Mouse (Mus musculus): ENCODE data around the gene Hmgb1. TPM values are rescaled to one million over a fixed set of nuclear protein-coding genes. Genes with fewer than 3 reads are reported as not detected.

Gene Hmgb1
- polyA plus RNA-seq, 1 experiment from 2014 or later, result 439 TPM

DNA sequence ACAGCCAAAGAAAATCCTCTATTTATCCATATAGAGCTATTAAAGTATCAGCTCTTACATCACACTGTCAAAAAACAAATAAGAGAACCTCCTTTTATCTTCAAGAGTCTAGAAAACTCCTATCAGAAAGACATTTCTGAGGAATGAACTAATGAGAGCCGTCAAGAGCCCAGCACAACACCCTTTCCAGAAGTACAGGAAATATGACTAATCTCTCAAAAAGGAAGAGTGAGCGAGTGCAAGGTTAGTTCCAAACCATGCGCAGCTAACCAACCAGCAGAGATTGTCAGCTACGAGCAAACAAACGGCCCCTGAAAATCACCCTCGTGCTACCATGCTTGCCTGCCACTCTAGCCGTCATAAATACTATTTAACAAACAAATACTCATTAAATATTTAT is 21.4 kb downstream of the Hmgb1 start:
- WGBS (ENCODE audit: insufficient replicate concordance), result 23% methylated on average over 7 of the region's 7 CpGs
- Histone ChIP-seq H3K27ac (ENCODE audit: low read depth) (no peak overlapping the region), H3K4me1 (ENCODE audit: insufficient read depth) (peaks cover 7% of the 10 kb centered on the region), H3K9me3 (ENCODE audit: low read length) (no peaks in the 10 kb centered on the region), H3K4me3 (ENCODE audit: low read depth, low read length) (no peak overlapping the region), H3K9ac (replicated peaks) (no peak overlapping the region), H3K36me3 (replicated peaks; ENCODE audit: insufficient read depth, low read length) (no peaks in the 10 kb centered on the region), H3K4me2 (ENCODE audit: low read depth, low read length) (no peak overlapping the region), H3K27me3 (ENCODE audit: insufficient read depth, low read length) (no peaks in the 10 kb centered on the region)
- no peak for DNase-seq
- ATAC-seq, result no peak
- no peak for TF ChIP-seq EP300 (IDR thresholded peaks at IDR 0.05; ENCODE audit: low read depth)
- TF ChIP-seq CTCF (IDR thresholded peaks at IDR 0.05; ENCODE audit: low read depth), result no peak

DNA sequence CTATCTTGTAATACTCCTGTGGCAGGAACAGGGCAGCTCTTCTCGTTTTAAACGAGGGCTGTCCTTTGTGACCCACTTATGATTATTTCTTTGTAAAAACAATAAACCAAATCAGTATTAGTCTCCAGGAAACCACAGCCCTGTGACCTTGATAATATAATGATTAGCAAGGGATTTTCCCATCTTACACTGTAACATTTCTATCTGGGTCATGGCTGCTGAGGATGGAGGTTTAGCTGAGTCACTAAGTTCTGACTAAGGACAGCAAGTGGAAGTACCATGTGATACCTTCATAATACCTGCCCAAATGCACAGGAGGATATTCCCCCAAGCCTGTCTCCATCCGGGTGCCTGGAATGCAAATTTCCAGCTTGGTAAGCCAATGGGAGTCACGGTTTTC is 23.8 kb downstream of the Hmgb1 start:
- Histone ChIP-seq H3K4me1 (ENCODE audit: insufficient read depth) (peaks cover 7% of the 10 kb centered on the region), H3K9me3 (ENCODE audit: low read length) (no peaks in the 10 kb centered on the region), H3K4me3 (ENCODE audit: low read depth, low read length) (no peak overlapping the region), H3K27ac (ENCODE audit: low read depth) (no peak overlapping the region), H3K36me3 (replicated peaks; ENCODE audit: insufficient read depth, low read length) (no peaks in the 10 kb centered on the region), H3K4me2 (ENCODE audit: low read depth, low read length) (no peak overlapping the region), H3K27me3 (ENCODE audit: insufficient read depth, low read length) (no peaks in the 10 kb centered on the region), H3K9ac (replicated peaks) (no peak overlapping the region)
- WGBS (ENCODE audit: insufficient replicate concordance), result 73% methylated on average over 4 of the region's 4 CpGs
- ATAC-seq (no peak), DNase-seq (no peak)
- TF ChIP-seq EP300 (IDR thresholded peaks at IDR 0.05; ENCODE audit: low read depth) (no peak), CTCF (IDR thresholded peaks at IDR 0.05; ENCODE audit: low read depth) (no peak)

DNA sequence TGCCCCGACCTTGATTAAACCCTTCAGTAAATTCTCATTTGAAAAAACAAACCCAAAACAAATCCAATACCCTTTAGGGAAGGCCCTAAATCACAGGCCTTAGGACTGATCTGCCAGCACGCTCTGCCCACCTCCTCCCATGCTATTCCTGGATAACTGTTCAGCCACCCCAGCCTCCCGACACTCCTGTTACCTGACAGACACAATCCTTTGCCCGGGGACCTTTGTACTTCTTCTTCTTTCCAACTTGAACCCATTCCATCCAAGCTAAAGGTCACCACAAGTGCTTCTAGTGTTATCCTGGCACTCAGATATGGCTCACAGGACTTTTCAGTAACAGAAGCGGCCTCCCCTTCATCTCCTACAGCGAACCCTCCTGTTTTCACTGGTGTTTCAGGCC is 25.3 kb downstream of the Hmgb1 start:
- TF ChIP-seq CTCF (IDR thresholded peaks at IDR 0.05; ENCODE audit: low read depth), result no peak
- no peak for TF ChIP-seq EP300 (IDR thresholded peaks at IDR 0.05; ENCODE audit: low read depth)
- H3K27me3 ChIP-seq (ENCODE audit: insufficient read depth, low read length), result no peaks in the 10 kb centered on the region
- ATAC-seq, result no peak
- H3K27ac ChIP-seq (ENCODE audit: low read depth), result no peak overlapping the region
- no peak overlapping the region for H3K9ac ChIP-seq (replicated peaks)
- WGBS (ENCODE audit: insufficient replicate concordance), result 78% methylated on average over 6 of the region's 6 CpGs
- H3K4me2 ChIP-seq (ENCODE audit: low read depth, low read length), result no peak overlapping the region
- H3K4me3 ChIP-seq (ENCODE audit: low read depth, low read length), result no peak overlapping the region
- no peaks in the 10 kb centered on the region for H3K4me1 ChIP-seq (ENCODE audit: insufficient read depth)
- no peaks in the 10 kb centered on the region for H3K36me3 ChIP-seq (replicated peaks; ENCODE audit: insufficient read depth, low read length)
- no peak for DNase-seq
- H3K9me3 ChIP-seq (ENCODE audit: low read length), result no peaks in the 10 kb centered on the region

DNA sequence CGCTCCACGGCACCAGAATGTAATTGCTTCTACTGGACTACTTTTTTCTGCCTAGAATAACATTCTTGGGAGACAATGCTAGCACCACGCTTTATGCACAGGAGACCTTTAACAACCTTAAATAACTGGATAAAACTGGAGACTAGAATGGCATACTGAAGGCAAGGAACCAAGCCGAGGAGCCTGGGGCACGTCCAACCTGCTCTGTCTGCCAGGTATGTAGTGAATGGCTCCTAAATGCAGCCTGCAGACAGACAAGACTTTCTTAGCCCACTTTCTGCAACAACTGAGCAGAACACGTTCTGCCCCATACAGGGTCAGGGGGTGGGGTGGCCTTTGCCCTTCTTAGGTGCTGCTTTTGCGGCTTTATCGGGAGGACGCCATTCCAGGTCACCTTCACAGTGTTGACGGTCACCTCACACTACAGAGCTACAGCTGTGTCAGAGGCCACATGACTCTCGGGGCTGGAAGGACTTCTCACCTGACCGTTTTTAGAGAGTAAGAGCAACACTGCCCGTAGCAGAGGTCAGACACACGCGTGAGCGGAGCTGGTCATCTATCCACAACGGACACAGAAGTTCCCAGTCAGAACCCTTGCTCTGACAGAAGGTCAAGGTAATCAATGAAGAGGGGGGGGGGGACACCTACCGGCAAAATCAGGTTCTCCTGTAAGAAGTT is 27.3 kb downstream of the Hmgb1 start:
- WGBS (ENCODE audit: insufficient replicate concordance), result 77% methylated on average over 18 of the region's 18 CpGs
- Histone ChIP-seq H3K4me1 (ENCODE audit: insufficient read depth) (no peaks in the 10 kb centered on the region), H3K27me3 (ENCODE audit: insufficient read depth, low read length) (no peaks in the 10 kb centered on the region), H3K27ac (ENCODE audit: low read depth) (no peak overlapping the region), H3K4me2 (ENCODE audit: low read depth, low read length) (0 out of 2 replicates have a peak overlapping the region, but pooled peaks have one; percentile 9), H3K36me3 (replicated peaks; ENCODE audit: insufficient read depth, low read length) (no peaks in the 10 kb centered on the region), H3K9ac (replicated peaks) (no peak overlapping the region), H3K4me3 (ENCODE audit: low read depth, low read length) (no peak overlapping the region), H3K9me3 (ENCODE audit: low read length) (no peaks in the 10 kb centered on the region)
- ATAC-seq (peak; percentile 50; the same call in 1 of the 2 replicates), DNase-seq (no peak)
- no peak for TF ChIP-seq CTCF (IDR thresholded peaks at IDR 0.05; ENCODE audit: low read depth)
- TF ChIP-seq EP300 (IDR thresholded peaks at IDR 0.05; ENCODE audit: low read depth), result no peak

DNA sequence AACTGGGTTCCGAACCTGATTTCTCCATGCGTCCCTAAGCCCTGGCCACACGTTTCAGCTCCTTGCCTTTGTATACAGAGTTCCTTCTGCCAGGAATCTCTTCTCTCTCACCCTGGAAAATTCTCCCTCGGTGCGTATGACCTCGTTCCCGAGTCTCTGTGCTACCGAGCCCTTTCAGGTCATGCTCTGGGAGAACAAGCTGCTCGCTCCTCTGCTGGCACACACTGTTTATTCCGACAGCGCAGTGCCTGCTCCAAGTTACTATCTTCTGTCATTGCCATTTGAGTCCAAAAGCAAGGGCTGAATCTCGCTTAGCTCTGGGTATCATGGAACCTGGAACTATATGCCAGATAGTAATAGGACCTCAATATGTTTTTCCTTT is 31.5 kb downstream of the Hmgb1 start:
- H3K4me1 ChIP-seq (ENCODE audit: insufficient read depth), result no peaks in the 10 kb centered on the region
- H3K27me3 ChIP-seq (ENCODE audit: insufficient read depth, low read length), result no peaks in the 10 kb centered on the region
- ATAC-seq (no peak), DNase-seq (no peak)
- TF ChIP-seq CTCF (IDR thresholded peaks at IDR 0.05; ENCODE audit: low read depth) (no peak), EP300 (IDR thresholded peaks at IDR 0.05; ENCODE audit: low read depth) (no peak)
- no peak overlapping the region for H3K4me3 ChIP-seq (ENCODE audit: low read depth, low read length)
- no peak overlapping the region for H3K4me2 ChIP-seq (ENCODE audit: low read depth, low read length)
- H3K36me3 ChIP-seq (replicated peaks; ENCODE audit: insufficient read depth, low read length), result no peaks in the 10 kb centered on the region
- no peak overlapping the region for H3K9ac ChIP-seq (replicated peaks)
- WGBS (ENCODE audit: insufficient replicate concordance), result 69% methylated on average over 12 of the region's 12 CpGs
- no peaks in the 10 kb centered on the region for H3K9me3 ChIP-seq (ENCODE audit: low read length)
- H3K27ac ChIP-seq (ENCODE audit: low read depth), result peak overlapping the region; percentile 51; the same call in 1 of the 2 replicates

DNA sequence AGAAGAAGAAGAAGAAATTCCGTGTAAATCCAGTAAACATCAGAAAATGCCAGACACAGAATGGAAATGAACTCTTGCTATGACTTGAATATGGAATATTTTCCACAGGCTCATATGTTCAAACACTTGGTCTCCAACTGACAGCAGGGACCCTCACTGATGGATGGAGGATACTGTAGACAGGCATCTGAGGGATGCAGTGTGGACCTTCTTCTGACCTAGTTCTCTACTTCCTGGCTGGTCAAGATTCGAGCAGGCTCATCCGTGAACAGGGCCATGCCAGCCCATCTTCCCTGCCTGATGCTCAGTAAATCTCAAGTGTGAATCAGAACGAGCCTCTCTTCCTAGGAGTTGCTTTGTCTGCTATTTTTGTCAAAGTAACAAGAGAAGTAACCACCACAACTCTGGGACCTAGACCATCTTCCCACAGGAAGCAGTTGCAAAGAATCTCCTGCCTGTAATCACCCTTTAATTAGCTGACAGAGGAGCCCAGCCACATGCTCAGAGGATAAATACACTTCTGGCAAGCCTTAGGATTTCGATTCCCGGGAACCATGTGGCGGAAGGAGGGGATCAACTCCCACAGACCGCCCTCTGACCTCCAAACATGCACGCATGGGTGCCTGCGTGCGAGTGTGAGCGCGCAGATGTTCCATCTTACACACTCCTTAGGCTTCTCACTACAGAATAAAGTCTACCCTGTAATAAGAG is 32.1 kb downstream of the Hmgb1 start:
- no peak overlapping the region for H3K4me2 ChIP-seq (ENCODE audit: low read depth, low read length)
- no peaks in the 10 kb centered on the region for H3K36me3 ChIP-seq (replicated peaks; ENCODE audit: insufficient read depth, low read length)
- H3K27ac ChIP-seq (ENCODE audit: low read depth), result peak overlapping the region; percentile 51; the same call in 1 of the 2 replicates
- no peak for ATAC-seq
- 67% methylated on average over 13 of the region's 13 CpGs for WGBS (ENCODE audit: insufficient replicate concordance)
- H3K9ac ChIP-seq (replicated peaks), result no peak overlapping the region
- no peaks in the 10 kb centered on the region for H3K27me3 ChIP-seq (ENCODE audit: insufficient read depth, low read length)
- no peak overlapping the region for H3K4me3 ChIP-seq (ENCODE audit: low read depth, low read length)
- TF ChIP-seq CTCF (IDR thresholded peaks at IDR 0.05; ENCODE audit: low read depth), result no peak
- TF ChIP-seq EP300 (IDR thresholded peaks at IDR 0.05; ENCODE audit: low read depth), result no peak
- no peaks in the 10 kb centered on the region for H3K4me1 ChIP-seq (ENCODE audit: insufficient read depth)
- no peak for DNase-seq
- no peaks in the 10 kb centered on the region for H3K9me3 ChIP-seq (ENCODE audit: low read length)

Measured in liver, postnatal 0 days (tissue).